Mouse (Mus musculus) erythroid progenitor cell, adult 5-6 weeks (primary cell): Measurements from ENCODE around the gene Slc16a6. TPM values are rescaled to one million over a fixed set of nuclear protein-coding genes. Genes with fewer than 3 reads are reported as not detected.

ENCODE experiments used
- ATAC-seq: replicated peaks from 2 replicates; pipeline ENCODE4 v1.8.0; 2016; ENCODE audit warnings: moderate number of reproducible peaks, mild to moderate bottlenecking, moderate TSS enrichment, inconsistent platforms; ENCODE audit not compliant: poor library complexity, low FRiP score, severe bottlenecking
- total RNA-seq, 2 experiments: library from RNA; stranded (forward) in 1 of 2; stranded (reverse) in 1 of 2; fragments of 150-400 nt in 1 of 2; fragments of 186-747, 209-891 nt in 1 of 2; gene quantifications; 2 replicates each; pipeline versions ENCODE4 v1.2.3 to v1.2.4; 2015 to 2017; ENCODE audit warnings: low replicate concordance in 2 of 2

The Slc16a6 gene
- total RNA-seq, 2 experiments from 2014 or later: 35.6 to 94.7 TPM

GRCm38 (mm10) chr11:109487991-109488684 is 14.7 kb upstream of the Slc16a6 start:
- ATAC-seq: no peak

- no peak for ATAC-seq
Measured at GRCm38 (mm10) chr11:109487111-109487510, 13.7 kb upstream of the Slc16a6 start.

- no peak for ATAC-seq
Measured at GRCm38 (mm10) chr11:109485398-109486045, 12.1 kb upstream of the Slc16a6 start.

GRCm38 (mm10) chr11:109480440-109480839 is 7.0 kb upstream of the Slc16a6 start:
- no peak for ATAC-seq

DNA sequence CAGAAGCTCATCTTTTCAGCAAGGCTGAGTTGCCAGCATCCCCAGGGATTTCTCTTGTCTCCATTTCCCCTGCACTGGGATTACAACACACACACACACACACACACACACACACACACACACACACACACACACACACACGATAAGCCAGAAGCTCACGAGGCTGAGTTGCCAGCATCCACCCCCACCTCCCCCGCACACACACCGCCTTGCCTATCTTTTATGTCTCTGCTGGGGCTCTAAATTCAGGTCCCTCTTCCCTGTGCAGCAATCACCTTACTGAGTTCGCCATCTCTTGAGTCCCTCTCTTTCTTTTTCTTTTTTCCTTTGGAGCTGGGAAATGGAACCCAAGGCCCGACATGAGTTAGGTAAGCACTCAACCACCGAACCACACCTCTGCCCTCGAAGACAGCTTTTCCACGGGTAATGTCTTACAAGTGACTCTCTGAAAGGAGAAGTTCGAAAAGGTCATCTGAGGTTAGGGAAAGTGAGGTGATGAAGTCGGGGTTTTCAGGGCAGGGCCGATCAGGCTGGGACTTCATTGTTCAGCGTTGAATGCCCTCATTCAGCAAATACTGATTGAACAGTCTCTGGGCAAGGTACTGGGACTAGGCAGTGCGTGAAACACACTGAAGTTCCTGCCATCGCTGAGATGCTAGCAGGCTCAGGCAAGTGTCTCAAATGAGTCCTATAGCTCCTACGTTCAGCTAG is 6.3 kb upstream of the Slc16a6 start:
- no peak for ATAC-seq

DNA sequence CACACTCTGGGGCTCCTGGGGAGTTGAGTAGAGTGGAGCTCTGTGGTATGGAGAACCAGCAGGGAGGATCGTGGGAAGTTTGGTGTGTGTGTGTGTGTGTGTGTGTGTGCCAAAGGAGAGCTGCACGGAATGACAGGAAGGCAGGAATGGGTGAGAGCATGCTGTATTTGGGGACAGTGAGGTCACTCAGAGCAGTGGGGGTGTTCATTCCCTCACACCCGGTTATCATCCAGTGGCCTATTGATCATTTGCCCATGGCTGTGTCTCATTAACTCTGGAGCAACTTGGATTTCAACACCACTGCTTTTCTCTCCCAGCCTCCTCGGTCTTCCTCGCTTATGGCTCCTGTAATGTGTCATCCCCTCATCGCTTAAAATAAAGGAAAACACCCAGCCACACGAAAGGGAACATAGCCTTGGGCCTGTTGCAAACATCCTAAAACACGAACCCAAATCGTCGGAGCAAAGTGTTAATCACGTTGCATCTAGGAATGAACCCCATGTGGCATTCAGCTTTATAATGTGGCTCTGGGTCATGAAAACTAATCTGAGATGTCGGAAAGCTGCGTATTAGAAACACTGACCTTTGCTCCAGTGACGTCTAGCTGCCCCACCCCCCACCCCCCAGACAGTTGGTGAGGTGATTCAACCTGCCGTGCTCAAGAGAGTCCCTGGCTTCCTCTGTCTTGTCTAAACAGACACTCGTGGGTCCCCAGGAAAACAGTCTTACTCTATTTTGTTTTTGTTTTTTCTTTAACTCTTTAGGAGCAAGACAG is 4.4 kb upstream of the Slc16a6 start:
- ATAC-seq: no peak

GRCm38 (mm10) chr11:109476653-109477052 is 3.3 kb upstream of the Slc16a6 start:
- ATAC-seq: no peak

DNA sequence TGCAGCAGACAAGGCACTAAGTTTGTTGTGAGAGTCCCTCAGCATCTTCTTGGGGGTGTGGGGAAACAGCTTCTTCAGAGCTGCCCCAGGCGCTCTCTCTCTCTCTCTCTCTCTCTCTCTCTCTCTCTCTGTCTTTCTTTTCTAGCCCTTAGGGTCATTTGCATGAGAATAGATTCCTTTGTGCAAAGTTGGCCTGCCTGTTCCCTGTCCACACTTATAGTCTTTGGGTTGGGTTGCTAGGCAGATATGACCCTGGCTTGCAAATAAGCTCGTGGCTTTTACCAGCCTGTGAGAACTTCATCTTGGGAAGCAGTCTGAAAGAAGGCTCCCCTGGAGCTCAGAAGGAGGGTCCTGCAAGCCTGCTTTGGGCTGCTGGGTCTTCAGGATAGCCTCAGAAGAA is 2.8 kb upstream of the Slc16a6 start:
- ATAC-seq: no peak

DNA sequence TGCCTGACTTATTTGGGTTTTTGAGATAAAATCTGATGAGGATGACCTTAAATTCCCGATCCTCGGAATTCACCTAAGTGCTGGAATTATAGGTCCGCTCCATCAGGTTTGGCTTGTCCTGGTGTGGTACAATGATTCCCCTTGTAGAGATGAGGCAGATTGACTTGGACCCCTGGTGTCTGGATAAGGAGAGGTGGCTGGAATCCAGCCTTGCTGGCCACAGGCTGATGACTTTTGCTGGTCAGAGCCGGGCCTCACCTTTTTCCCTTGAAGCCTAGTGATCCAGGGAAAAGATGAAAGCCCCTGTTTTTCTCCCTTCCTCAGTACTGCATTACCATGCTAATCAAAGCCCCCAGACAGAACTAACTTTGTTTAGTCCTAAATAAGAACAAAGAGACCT is 2.3 kb upstream of the Slc16a6 start:
- ATAC-seq: no peak

DNA sequence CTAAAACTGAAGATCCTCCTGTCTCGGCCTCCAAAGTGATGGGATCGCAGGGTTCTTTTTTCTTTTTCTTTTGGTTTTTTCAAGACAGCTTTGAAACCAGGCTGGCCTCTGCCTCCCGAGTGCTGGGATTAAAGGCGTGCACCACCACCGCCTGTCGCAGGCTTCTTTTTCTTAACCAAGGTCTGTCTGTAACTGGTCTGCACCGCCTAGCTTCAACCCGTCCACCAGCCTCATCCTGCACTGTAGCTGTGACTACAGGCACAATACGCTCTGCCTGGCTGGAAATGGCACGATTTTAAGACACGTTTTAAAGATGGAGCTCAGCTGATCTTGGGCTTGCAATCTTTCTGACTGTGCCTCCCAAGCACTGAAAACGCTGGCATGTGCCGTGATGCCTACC is 1.4 kb upstream of the Slc16a6 start:
- no peak for ATAC-seq

DNA sequence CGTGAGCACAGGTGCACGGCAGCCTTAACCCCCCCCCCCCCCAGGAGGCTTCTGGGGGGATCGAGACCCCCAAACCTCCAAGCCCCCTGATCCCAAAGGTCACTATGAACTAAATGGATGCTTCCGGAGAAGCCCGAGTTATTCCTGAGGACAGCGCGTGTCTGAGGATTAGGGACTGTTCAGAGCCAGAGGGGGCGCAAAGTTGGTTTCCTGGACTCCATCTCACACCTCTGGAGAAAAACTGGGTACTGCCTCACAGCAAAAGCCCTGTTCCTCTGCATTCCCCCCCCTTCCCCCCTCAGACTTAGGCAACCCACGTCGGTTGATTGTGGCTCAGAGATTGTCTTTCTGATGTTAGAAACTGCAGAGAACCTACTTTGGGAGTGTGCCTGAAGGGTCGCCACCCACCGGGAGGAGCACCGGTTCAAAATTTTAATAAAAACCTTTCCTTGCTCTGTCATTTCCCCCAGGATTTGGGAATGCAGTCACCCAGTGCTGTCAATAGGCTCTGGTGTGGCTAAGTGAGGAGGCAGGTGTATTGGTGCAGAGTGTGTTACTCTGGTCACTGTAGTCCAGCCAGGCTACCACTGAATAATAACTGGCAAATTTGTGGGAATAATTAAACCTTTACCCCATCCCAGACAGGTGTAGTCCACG is 816 bp upstream of the Slc16a6 start:
- peak; percentile 2; the same call in 1 of the 2 replicates for ATAC-seq

DNA sequence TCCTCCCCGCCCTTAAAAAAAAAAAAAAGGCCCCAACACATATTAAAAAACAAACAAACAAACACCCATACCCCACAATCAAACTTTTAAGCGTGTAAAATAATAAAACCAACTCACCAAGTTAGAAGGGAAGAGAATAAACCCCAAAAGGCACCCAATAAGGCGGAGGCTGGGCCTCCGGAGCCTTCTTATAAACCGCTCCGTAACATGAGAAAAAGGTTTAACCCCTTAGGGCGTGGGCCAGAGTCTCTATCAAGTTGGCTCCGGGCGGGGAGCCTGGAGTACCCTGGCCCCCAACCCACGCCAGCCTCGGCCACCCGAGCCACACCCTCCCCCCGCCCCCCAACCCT is 602 bp downstream of the Slc16a6 start:
- ATAC-seq: peak; percentile 22; the same call in 1 of the 2 replicates

GRCm38 (mm10) chr11:109472171-109472691 is 1.2 kb downstream of the Slc16a6 start:
- peak; percentile 30 for ATAC-seq

DNA sequence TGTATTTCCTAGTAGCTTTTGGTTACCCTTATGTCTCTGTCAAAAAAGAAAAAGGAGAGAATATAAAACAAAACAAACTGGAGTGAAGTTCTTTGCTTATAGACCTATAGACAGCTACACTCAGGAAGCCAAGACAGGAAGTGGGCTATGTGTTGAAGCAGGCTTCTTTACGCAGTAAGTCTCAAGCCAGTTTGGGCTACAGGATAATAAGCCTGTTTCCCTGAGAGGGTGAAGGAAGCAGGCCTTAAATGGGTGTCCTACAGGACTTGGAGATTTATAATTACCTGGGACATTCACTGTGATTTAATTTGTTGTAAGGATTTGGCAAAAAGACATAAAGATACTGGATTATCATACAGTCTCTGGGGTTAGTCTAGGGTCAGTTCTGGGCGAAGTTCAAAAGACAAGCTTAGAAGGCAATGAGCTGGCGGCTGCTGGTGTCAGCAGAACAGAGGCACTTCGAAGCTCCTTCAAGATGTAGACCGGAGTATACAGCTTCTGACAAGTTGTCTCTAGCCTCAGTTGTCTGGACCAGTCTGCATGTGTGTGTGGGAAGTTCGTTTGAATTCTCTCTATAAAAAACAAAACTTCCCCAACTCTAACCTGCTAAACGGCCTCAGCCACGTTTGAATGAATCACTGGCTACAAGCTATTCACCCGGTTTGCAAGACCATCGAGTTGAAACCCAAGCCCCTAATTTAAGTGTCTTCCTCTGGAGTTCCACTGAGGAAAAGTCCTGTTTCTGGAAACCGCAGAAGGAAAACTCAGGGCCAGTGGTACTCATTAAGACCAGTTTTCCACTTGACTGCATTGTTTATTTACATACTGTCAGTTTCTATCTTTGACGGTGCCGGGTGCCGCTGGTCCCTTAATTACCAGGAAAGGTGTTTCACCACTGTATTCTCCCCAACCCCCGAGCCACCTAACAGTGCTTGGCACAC is 2.2 kb downstream of the Slc16a6 start:
- no peak for ATAC-seq

- no peak for ATAC-seq
Measured at GRCm38 (mm10) chr11:109470170-109470569, 3.2 kb downstream of the Slc16a6 start.

GRCm38 (mm10) chr11:109468133-109468532 is 5.3 kb downstream of the Slc16a6 start:
- ATAC-seq: no peak

GRCm38 (mm10) chr11:109466987-109467386 is 6.4 kb downstream of the Slc16a6 start:
- ATAC-seq: no peak

DNA sequence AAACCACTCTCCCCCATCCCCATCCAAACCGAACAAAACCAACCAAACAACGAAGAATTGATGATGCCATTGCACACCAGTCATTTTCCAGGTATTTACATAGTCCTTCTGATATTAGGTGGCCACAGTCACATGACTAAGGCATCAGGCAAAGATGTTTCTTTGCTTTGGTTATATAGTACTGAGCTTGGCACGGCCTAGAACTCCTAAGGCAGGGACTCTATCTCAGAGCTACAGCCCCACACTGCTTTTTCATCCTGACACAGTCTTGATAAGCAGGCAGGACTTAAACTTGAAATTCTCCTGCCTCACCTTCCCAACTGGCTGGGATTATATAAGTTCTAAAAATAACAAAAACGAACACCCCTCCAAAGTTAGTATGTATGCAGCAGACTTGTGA is 8.3 kb downstream of the Slc16a6 start:
- peak; percentile 86 for ATAC-seq

GRCm38 (mm10) chr11:109460586-109460985 is 12.8 kb downstream of the Slc16a6 start:
- ATAC-seq: no peak
